Mouse (Mus musculus) limb, embryonic 14.5 days (tissue): ENCODE results near the gene Apoc1. TPM values are rescaled to one million over a fixed set of nuclear protein-coding genes. Genes with fewer than 3 reads are reported as not detected.

Experiments used
- ATAC-seq: fragments of 200-750 bp; cut with Nextera tagmentation; 2 replicates; pipeline ENCODE4 v1.8.0; 2017; ENCODE audit warnings: low read depth, moderate number of reproducible peaks, moderate TSS enrichment; ENCODE audit not compliant: low FRiP score
- DNase-seq: peaks from one replicate; pipeline ENCODE4 v3.0.0-alpha.2; 2015; ENCODE audit warnings: low spot score
- H3K27ac ChIP-seq: fragments of 300-500 bp; sonication (generic); replicated peaks from 2 replicates; pipeline ENCODE4 v1.5.1; 2014; ENCODE audit warnings: low read depth, mild to moderate bottlenecking, low read length, moderate library complexity, mixed read lengths
- H3K27me3 ChIP-seq: fragments of 300-500 bp; sonication (generic); 2 replicates; pipeline ENCODE4 v1.6.1; 2014; ENCODE audit warnings: low read length, mixed read lengths; ENCODE audit not compliant: control insufficient read depth, insufficient read depth
- H3K36me3 ChIP-seq: fragments of 300-500 bp; sonication (generic); 2 replicates; pipeline ENCODE4 v1.6.1; 2014; ENCODE audit warnings: mild to moderate bottlenecking, low read length, moderate library complexity, mixed read lengths; ENCODE audit not compliant: control insufficient read depth, insufficient read depth
- H3K4me1 ChIP-seq: fragments of 300-500 bp; sonication (generic); 2 replicates; pipeline ENCODE4 v1.6.1; 2014; ENCODE audit warnings: antibody characterized with exemption, low read length, mixed read lengths; ENCODE audit not compliant: control insufficient read depth, insufficient read depth
- H3K4me2 ChIP-seq: fragments of 300-500 bp; sonication (generic); replicated peaks from 2 replicates; pipeline ENCODE4 v1.6.1; 2014; ENCODE audit warnings: low read depth, mild to moderate bottlenecking, low read length, moderate library complexity; ENCODE audit not compliant: severe bottlenecking
- H3K4me3 ChIP-seq: fragments of 300-500 bp; sonication (generic); replicated peaks from 2 replicates; pipeline ENCODE4 v1.5.1; 2014; ENCODE audit warnings: low read length
- H3K9ac ChIP-seq: fragments of 300-500 bp; sonication (generic); 2 replicates; pipeline ENCODE4 v1.6.1; 2014; ENCODE audit warnings: mild to moderate bottlenecking, low read depth, low read length, moderate library complexity; ENCODE audit not compliant: severe bottlenecking
- H3K9me3 ChIP-seq: fragments of 300-500 bp; sonication (generic); 2 replicates; pipeline ENCODE4 v1.6.1; 2016; ENCODE audit warnings: low read length; ENCODE audit not compliant: control insufficient read depth
- POLR2A ChIP-seq: fragments of 200-500 bp; IDR thresholded peaks from 2 replicates; pipeline ENCODE4 v1.8.0; 2012; ENCODE audit warnings: inconsistent platforms, mild to moderate bottlenecking, moderate library complexity, borderline replicate concordance; ENCODE audit not compliant: insufficient read depth, insufficient read length; ENCODE audit errors: extremely low read depth
- WGBS: fragments of 180-500 bp; shearing (Covaris S2); extraction: QIAGEN DNeasy Blood & Tissue Kit; methylation state at CpG from one replicate; pipeline ENCODE4 v1.1.7; 2014; 5-methylcytosine and 5-hydroxymethylcytosine counted together
- polyA plus RNA-seq, 2 experiments: library from polyadenylated mRNA; depleted of rRNA in 1 of 2; stranded (reverse) in 1 of 2; unstranded in 1 of 2; fragments of >200 nt; fragmentation: Nextera tagmentation in 1 of 2; extraction: Ambion mirVana in 1 of 2; gene quantifications; 2 replicates each; pipeline versions ENCODE4 v1.2.1 to v1.2.3; 2012 to 2014

The Apoc1 gene
- polyA plus RNA-seq, 2 experiments: 16.4 to 36.5 TPM

- Histone ChIP-seq H3K36me3 (peaks cover 68% of the 10 kb centered on the region), H3K4me1 (no peaks in the 10 kb centered on the region), H3K9me3 (no peaks in the 10 kb centered on the region), H3K4me3 (no peak overlapping the region), H3K4me2 (no peak overlapping the region), H3K9ac (no peak overlapping the region), H3K27me3 (no peaks in the 10 kb centered on the region), H3K27ac (no peak overlapping the region)
- no peak for TF ChIP-seq POLR2A
- DNase-seq (no peak), ATAC-seq (no peak)
- WGBS: 96% methylated on average over 2 of the region's 2 CpGs
Measured at GRCm38 (mm10) chr7:19652614-19653013, 39.8 kb downstream of the Apoc1 start.

GRCm38 (mm10) chr7:19651063-19651786 is 41.2 kb downstream of the Apoc1 start:
- no peaks in the 10 kb centered on the region for H3K9me3 ChIP-seq
- TF ChIP-seq POLR2A: no peak
- no peaks in the 10 kb centered on the region for H3K4me1 ChIP-seq
- WGBS: 90% methylated on average over 6 of the region's 6 CpGs
- ATAC-seq: no peak
- H3K4me2 ChIP-seq: no peak overlapping the region
- no peak overlapping the region for H3K4me3 ChIP-seq
- no peaks in the 10 kb centered on the region for H3K27me3 ChIP-seq
- no peak for DNase-seq
- no peak overlapping the region for H3K27ac ChIP-seq
- no peak overlapping the region for H3K9ac ChIP-seq
- H3K36me3 ChIP-seq: peaks cover 78% of the 10 kb centered on the region

- H3K9me3 ChIP-seq: no peaks in the 10 kb centered on the region
- H3K4me2 ChIP-seq: no peak overlapping the region
- DNase-seq: no peak
- TF ChIP-seq POLR2A: no peak
- H3K36me3 ChIP-seq: peaks cover 95% of the 10 kb centered on the region
- WGBS: 95% methylated on average over 4 of the region's 4 CpGs
- H3K4me3 ChIP-seq: no peak overlapping the region
- H3K27me3 ChIP-seq: no peaks in the 10 kb centered on the region
- no peak for ATAC-seq
- H3K4me1 ChIP-seq: no peaks in the 10 kb centered on the region
- H3K27ac ChIP-seq: no peak overlapping the region
- no peak overlapping the region for H3K9ac ChIP-seq
Measured at GRCm38 (mm10) chr7:19641223-19641622, 51.2 kb downstream of the Apoc1 start.

Other genes with a start within 250 kb of the Apoc1 start
- 34.8 and 39.8 TPM in 2 replicates for gene Mark4, start 233.8 kb downstream of the Apoc1 start, polyA plus RNA-seq (2012; rRNA removed)
- gene Mark4, start 233.8 kb downstream of the Apoc1 start, polyA plus RNA-seq (2014; fragmentation: Nextera tagmentation; extraction: Ambion mirVana): 11.5 and 13.3 TPM in 2 replicates
- gene Exoc3l2, start 229.3 kb downstream of the Apoc1 start, polyA plus RNA-seq (2012; rRNA removed): 3.5 and 4.9 TPM in 2 replicates
- gene Exoc3l2, start 229.3 kb downstream of the Apoc1 start, polyA plus RNA-seq (2014; fragmentation: Nextera tagmentation; extraction: Ambion mirVana): 1.6 and 1.9 TPM in 2 replicates
- gene Bloc1s3, start 184.3 kb downstream of the Apoc1 start, polyA plus RNA-seq (2012; rRNA removed): 6.2 and 8.8 TPM in 2 replicates
- gene Bloc1s3, start 184.3 kb downstream of the Apoc1 start, polyA plus RNA-seq (2014; fragmentation: Nextera tagmentation; extraction: Ambion mirVana): 1.2 and 1.3 TPM in 2 replicates
- gene Trappc6a, start 184.3 kb downstream of the Apoc1 start, polyA plus RNA-seq (2012; rRNA removed): 58.0 and 71.6 TPM in 2 replicates
- gene Trappc6a, start 184.3 kb downstream of the Apoc1 start, polyA plus RNA-seq (2014; fragmentation: Nextera tagmentation; extraction: Ambion mirVana): 70.2 and 79.8 TPM in 2 replicates
- gene Nkpd1, start 174.8 kb downstream of the Apoc1 start, polyA plus RNA-seq (2012; rRNA removed): 0.29 and 0.36 TPM in 2 replicates
- gene Nkpd1, start 174.8 kb downstream of the Apoc1 start, polyA plus RNA-seq (2014; fragmentation: Nextera tagmentation; extraction: Ambion mirVana): 0.17 and 0.22 TPM in 2 replicates
- 84.9 and 118 TPM in 2 replicates for gene Ppp1r37, start 129.6 kb downstream of the Apoc1 start, polyA plus RNA-seq (2012; rRNA removed)
- gene Ppp1r37, start 129.6 kb downstream of the Apoc1 start, polyA plus RNA-seq (2014; fragmentation: Nextera tagmentation; extraction: Ambion mirVana): 5.6 and 6.4 TPM in 2 replicates
- 2.2 and 2.7 TPM in 2 replicates for gene Zfp296, start 115.4 kb downstream of the Apoc1 start, polyA plus RNA-seq (2012; rRNA removed)
- gene Zfp296, start 115.4 kb downstream of the Apoc1 start, polyA plus RNA-seq (2014; fragmentation: Nextera tagmentation; extraction: Ambion mirVana): 0.68 and 1.8 TPM in 2 replicates
- gene Gemin7, start 115.1 kb downstream of the Apoc1 start, polyA plus RNA-seq (2012; rRNA removed): 70.6 and 75.8 TPM in 2 replicates
- 171 TPM in 2 replicates for gene Gemin7, start 115.1 kb downstream of the Apoc1 start, polyA plus RNA-seq (2014; fragmentation: Nextera tagmentation; extraction: Ambion mirVana)
- 174 and 235 TPM in 2 replicates for gene Clasrp, start 88.2 kb downstream of the Apoc1 start, polyA plus RNA-seq (2012; rRNA removed)
- 46.5 and 57.5 TPM in 2 replicates for gene Clasrp, start 88.2 kb downstream of the Apoc1 start, polyA plus RNA-seq (2014; fragmentation: Nextera tagmentation; extraction: Ambion mirVana)
- gene Relb, start 63.2 kb downstream of the Apoc1 start, polyA plus RNA-seq (2012; rRNA removed): 13.4 and 15.7 TPM in 2 replicates
- 9.8 and 10.5 TPM in 2 replicates for gene Relb, start 63.2 kb downstream of the Apoc1 start, polyA plus RNA-seq (2014; fragmentation: Nextera tagmentation; extraction: Ambion mirVana)
- gene Clptm1, start 27.6 kb downstream of the Apoc1 start, polyA plus RNA-seq (2012; rRNA removed): 68.8 and 85.9 TPM in 2 replicates
- gene Clptm1, start 27.6 kb downstream of the Apoc1 start, polyA plus RNA-seq (2014; fragmentation: Nextera tagmentation; extraction: Ambion mirVana): 90.2 and 95.4 TPM in 2 replicates
- 1.2 and 1.4 TPM in 2 replicates for gene Apoc2, start 14.7 kb downstream of the Apoc1 start, polyA plus RNA-seq (2012; rRNA removed)
- gene Apoc2, start 14.7 kb downstream of the Apoc1 start, polyA plus RNA-seq (2014; fragmentation: Nextera tagmentation; extraction: Ambion mirVana): 1.5 TPM in 1 of 2 replicates, not detected in the other
- gene Gm44805, start 11.2 kb downstream of the Apoc1 start, polyA plus RNA-seq (2012; rRNA removed): not detected in 2 replicates
- not detected in 2 replicates for gene Gm44805, start 11.2 kb downstream of the Apoc1 start, polyA plus RNA-seq (2014; fragmentation: Nextera tagmentation; extraction: Ambion mirVana)
- gene Apoc4, start 11.2 kb downstream of the Apoc1 start, polyA plus RNA-seq (2012; rRNA removed): 0.14 TPM in 1 of 2 replicates, not detected in the other
- not detected in 2 replicates for gene Apoc4, start 11.2 kb downstream of the Apoc1 start, polyA plus RNA-seq (2014; fragmentation: Nextera tagmentation; extraction: Ambion mirVana)
- 365 and 376 TPM in 2 replicates for gene Apoe, start 6.5 kb upstream of the Apoc1 start, polyA plus RNA-seq (2012; rRNA removed)
- 413 and 469 TPM in 2 replicates for gene Apoe, start 6.5 kb upstream of the Apoc1 start, polyA plus RNA-seq (2014; fragmentation: Nextera tagmentation; extraction: Ambion mirVana)
- 101 and 123 TPM in 2 replicates for gene Tomm40, start 22.8 kb upstream of the Apoc1 start, polyA plus RNA-seq (2012; rRNA removed)
- 124 and 129 TPM in 2 replicates for gene Tomm40, start 22.8 kb upstream of the Apoc1 start, polyA plus RNA-seq (2014; fragmentation: Nextera tagmentation; extraction: Ambion mirVana)
- gene Nectin2, start 57.8 kb upstream of the Apoc1 start, polyA plus RNA-seq (2012; rRNA removed): 58.9 and 72.1 TPM in 2 replicates
- 71.3 and 80.8 TPM in 2 replicates for gene Nectin2, start 57.8 kb upstream of the Apoc1 start, polyA plus RNA-seq (2014; fragmentation: Nextera tagmentation; extraction: Ambion mirVana)
- 94.3 and 108 TPM in 2 replicates for gene Bcam, start 78.4 kb upstream of the Apoc1 start, polyA plus RNA-seq (2012; rRNA removed)
- 114 and 116 TPM in 2 replicates for gene Bcam, start 78.4 kb upstream of the Apoc1 start, polyA plus RNA-seq (2014; fragmentation: Nextera tagmentation; extraction: Ambion mirVana)
- 5.2 and 5.9 TPM in 2 replicates for gene Cblc, start 104.1 kb upstream of the Apoc1 start, polyA plus RNA-seq (2012; rRNA removed)
- 7.5 and 8.6 TPM in 2 replicates for gene Cblc, start 104.1 kb upstream of the Apoc1 start, polyA plus RNA-seq (2014; fragmentation: Nextera tagmentation; extraction: Ambion mirVana)
- gene Bcl3, start 130.1 kb upstream of the Apoc1 start, polyA plus RNA-seq (2012; rRNA removed): 5.5 and 7.6 TPM in 2 replicates
- gene Bcl3, start 130.1 kb upstream of the Apoc1 start, polyA plus RNA-seq (2014; fragmentation: Nextera tagmentation; extraction: Ambion mirVana): 3.1 and 4.7 TPM in 2 replicates
- gene Gm19345, start 159.3 kb upstream of the Apoc1 start, polyA plus RNA-seq (2012; rRNA removed): 0.12 and 0.13 TPM in 2 replicates
- gene Gm19345, start 159.3 kb upstream of the Apoc1 start, polyA plus RNA-seq (2014; fragmentation: Nextera tagmentation; extraction: Ambion mirVana): not detected in 2 replicates
- gene Ceacam16, start 168.6 kb upstream of the Apoc1 start, polyA plus RNA-seq (2012; rRNA removed): 0.11 and 0.18 TPM in 2 replicates
- gene Ceacam16, start 168.6 kb upstream of the Apoc1 start, polyA plus RNA-seq (2014; fragmentation: Nextera tagmentation; extraction: Ambion mirVana): not detected in 2 replicates
- 2.1 and 2.2 TPM in 2 replicates for gene Ceacam19, start 195.3 kb upstream of the Apoc1 start, polyA plus RNA-seq (2012; rRNA removed)
- 3.4 and 4.9 TPM in 2 replicates for gene Ceacam19, start 195.3 kb upstream of the Apoc1 start, polyA plus RNA-seq (2014; fragmentation: Nextera tagmentation; extraction: Ambion mirVana)
- 17.2 and 18.2 TPM in 2 replicates for gene Pvr, start 228.5 kb upstream of the Apoc1 start, polyA plus RNA-seq (2012; rRNA removed)
- 7.7 and 9.4 TPM in 2 replicates for gene Pvr, start 228.5 kb upstream of the Apoc1 start, polyA plus RNA-seq (2014; fragmentation: Nextera tagmentation; extraction: Ambion mirVana)